Mouse (Mus musculus) hindbrain, embryonic 15.5 days (tissue): ENCODE measurements around the gene Gm49711. TPM values are rescaled to one million over a fixed set of nuclear protein-coding genes. Genes with fewer than 3 reads are reported as not detected.

Source experiments
- ATAC-seq: fragments of 200-750 bp; cut with Nextera tagmentation; 2 replicates; pipeline ENCODE4 v1.8.0; 2017; ENCODE audit warnings: low read depth, moderate number of reproducible peaks, moderate TSS enrichment; ENCODE audit not compliant: low FRiP score
- H3K27ac ChIP-seq: fragments of 300-500 bp; sonication (generic); replicated peaks from 2 replicates; pipeline ENCODE4 v1.5.1; 2015; ENCODE audit warnings: mild to moderate bottlenecking, inconsistent platforms
- H3K27me3 ChIP-seq: fragments of 300-500 bp; sonication (generic); 2 replicates; pipeline ENCODE4 v1.6.1; 2015; ENCODE audit warnings: control low read depth, inconsistent platforms
- H3K36me3 ChIP-seq: fragments of 300-500 bp; sonication (generic); 2 replicates; pipeline ENCODE4 v1.6.1; 2015; ENCODE audit warnings: control low read depth, inconsistent platforms
- H3K4me1 ChIP-seq: fragments of 300-500 bp; sonication (generic); replicated peaks from 2 replicates; pipeline ENCODE4 v1.6.1; 2015; ENCODE audit warnings: control low read depth, inconsistent platforms
- H3K4me2 ChIP-seq: fragments of 300-500 bp; sonication (generic); 2 replicates; pipeline ENCODE4 v1.6.1; 2015; ENCODE audit warnings: moderate library complexity, mild to moderate bottlenecking, inconsistent platforms
- H3K4me3 ChIP-seq: fragments of 300-500 bp; sonication (generic); 2 replicates; pipeline ENCODE4 v1.5.1; 2015; ENCODE audit warnings: mild to moderate bottlenecking, inconsistent platforms
- H3K9ac ChIP-seq: fragments of 300-500 bp; sonication (generic); 2 replicates; pipeline ENCODE4 v1.6.1; 2015; ENCODE audit warnings: inconsistent platforms
- H3K9me3 ChIP-seq: fragments of 300-500 bp; sonication (generic); 2 replicates; pipeline ENCODE4 v1.6.1; 2016; ENCODE audit warnings: control low read depth, inconsistent platforms
- WGBS: fragments of 180-500 bp; shearing (Covaris S2); methylation state at CpG from one replicate; pipeline ENCODE4 v1.1.7; 2015; 5-methylcytosine and 5-hydroxymethylcytosine counted together
- polyA plus RNA-seq: library from polyadenylated mRNA; unstranded; fragments of >200 nt; fragmentation: Nextera tagmentation; extraction: Ambion mirVana; gene quantifications from 2 replicates; pipeline ENCODE4 v1.2.1, GENCODE M21; 2015

The Gm49711 gene
- polyA plus RNA-seq, 1 experiment from 2014 or later, result 0.32 TPM

GRCm38 (mm10) chr16:92105631-92106030 lies 47.5 kb downstream of the Gm49711 start:
- ATAC-seq, result no peak
- Histone ChIP-seq H3K4me2 (no peak overlapping the region), H3K4me3 (no peak overlapping the region), H3K4me1 (0 out of 2 replicates have a peak, but pooled peaks cover 11% of the 10 kb centered on the region), H3K27ac (no peak overlapping the region), H3K9ac (no peak overlapping the region), H3K36me3 (no peaks in the 10 kb centered on the region), H3K27me3 (no peaks in the 10 kb centered on the region), H3K9me3 (no peaks in the 10 kb centered on the region)
- WGBS, result 83% methylated on average over 3 of the region's 3 CpGs

DNA sequence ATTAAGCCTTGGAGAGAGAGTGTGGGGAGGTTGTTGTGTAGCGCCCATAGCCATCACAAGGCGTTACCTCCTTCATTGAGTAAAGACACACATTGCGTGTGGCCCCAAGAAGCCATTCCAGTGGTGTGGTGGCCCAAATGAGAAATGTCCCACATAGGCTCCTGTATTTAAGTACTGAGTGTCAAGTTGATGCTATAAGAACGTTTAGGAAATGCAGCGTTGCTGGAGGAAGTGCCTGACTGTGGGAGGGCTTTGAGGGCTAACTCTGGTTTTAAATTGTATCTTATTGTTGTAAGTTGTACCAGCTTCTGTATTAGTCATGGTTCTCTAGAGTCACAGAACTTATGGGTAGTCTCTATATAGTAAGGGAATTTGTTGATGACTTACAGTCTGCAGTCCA lies 49.2 kb downstream of the Gm49711 start:
- Histone ChIP-seq H3K9me3 (no peaks in the 10 kb centered on the region), H3K27me3 (no peaks in the 10 kb centered on the region), H3K4me3 (no peak overlapping the region), H3K27ac (no peak overlapping the region), H3K36me3 (no peaks in the 10 kb centered on the region; the same call in 1 of the 2 replicates), H3K4me1 (0 out of 2 replicates have a peak, but pooled peaks cover 10% of the 10 kb centered on the region), H3K9ac (no peak overlapping the region), H3K4me2 (no peak overlapping the region)
- WGBS, result 92% methylated on average over 5 of the region's 5 CpGs
- no peak for ATAC-seq

DNA sequence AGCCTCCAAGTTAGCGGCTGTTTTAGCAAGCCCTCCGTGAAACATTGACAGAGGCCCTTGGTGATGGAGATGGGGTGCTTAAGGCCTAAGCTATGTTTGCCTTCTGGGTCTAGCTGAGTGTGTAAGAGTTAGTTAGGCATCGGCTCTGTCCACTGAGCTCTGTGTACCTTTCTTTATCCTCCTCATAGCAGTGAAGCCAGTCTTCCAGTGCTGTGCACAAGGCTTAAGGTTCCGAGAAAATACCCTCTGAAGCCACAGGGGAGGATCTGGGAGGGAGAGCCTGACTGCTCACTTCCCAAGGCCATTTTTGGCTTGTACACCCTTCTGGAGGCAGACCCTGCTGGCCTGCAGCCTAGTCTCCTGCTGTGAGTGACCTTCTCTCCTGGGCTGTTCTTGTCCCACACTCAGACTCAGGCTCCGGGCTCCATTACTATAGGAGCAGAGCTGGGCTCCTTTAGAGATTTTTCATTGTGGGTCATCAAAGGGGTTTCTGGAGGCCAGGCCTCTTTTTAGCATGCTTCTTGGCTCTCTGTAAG lies 56.7 kb downstream of the Gm49711 start:
- Histone ChIP-seq H3K27ac (peak overlapping the region; percentile 79), H3K4me3 (no peak overlapping the region), H3K4me2 (no peak overlapping the region), H3K9ac (no peak overlapping the region), H3K9me3 (no peaks in the 10 kb centered on the region), H3K27me3 (no peaks in the 10 kb centered on the region), H3K36me3 (peaks cover 7% of the 10 kb centered on the region), H3K4me1 (peaks cover 40% of the 10 kb centered on the region)
- 61% methylated on average over 5 of the region's 5 CpGs for WGBS
- 0 out of 2 replicates have a peak, but pooled peaks have one; percentile 24 for ATAC-seq

DNA sequence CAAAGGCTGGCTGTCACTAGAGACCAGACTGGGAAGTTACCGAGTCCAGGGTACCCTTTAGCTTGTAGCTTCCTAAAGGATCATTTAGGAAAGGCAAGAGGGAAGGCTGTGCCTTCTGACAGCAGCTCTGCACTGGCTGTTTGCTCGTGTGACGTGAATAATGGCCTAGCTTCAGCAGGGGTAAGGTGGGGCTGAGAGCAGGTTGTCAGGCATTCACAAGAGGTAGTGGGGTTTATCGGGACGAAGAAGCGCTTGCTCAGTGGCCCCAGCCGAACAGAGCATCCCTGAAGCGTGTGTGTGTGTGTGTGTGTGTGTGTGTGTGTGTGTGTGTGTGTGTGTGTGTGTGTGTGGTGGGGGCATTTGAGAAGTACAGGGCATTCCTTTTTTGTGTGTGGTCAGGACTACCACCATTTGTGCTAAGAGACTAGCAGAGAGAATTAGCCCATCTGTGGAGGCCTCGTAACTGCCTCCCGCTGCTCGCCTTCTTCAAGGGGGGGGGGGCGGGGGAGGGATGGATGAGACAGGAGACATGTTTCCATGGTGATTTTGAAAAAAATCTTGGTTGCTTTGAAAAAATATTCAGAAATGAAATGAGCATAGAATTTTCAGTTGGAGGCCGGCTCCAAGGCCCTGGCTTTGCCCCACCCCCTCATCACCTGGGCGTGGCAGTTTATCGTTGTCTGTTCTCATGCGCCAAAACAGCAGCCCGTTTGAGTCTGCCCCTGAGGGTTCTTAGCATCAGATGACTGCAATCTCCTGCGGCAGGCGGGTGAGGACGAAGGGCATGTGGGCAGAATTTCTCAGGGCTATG lies 57.7 kb downstream of the Gm49711 start:
- Histone ChIP-seq H3K4me2 (peak overlapping the region; percentile 25), H3K36me3 (peaks cover 7% of the 10 kb centered on the region), H3K4me3 (no peak overlapping the region), H3K27ac (peak overlapping the region; percentile 79), H3K9ac (no peak overlapping the region), H3K9me3 (no peaks in the 10 kb centered on the region), H3K27me3 (no peaks in the 10 kb centered on the region), H3K4me1 (peaks cover 40% of the 10 kb centered on the region)
- peak; percentile 65; the same call in 1 of the 2 replicates for ATAC-seq
- 14% methylated on average over 20 of the region's 20 CpGs for WGBS

- peak overlapping the region; percentile 79 for H3K27ac ChIP-seq
- peaks cover 5% of the 10 kb centered on the region for H3K36me3 ChIP-seq
Measured at GRCm38 (mm10) chr16:92117337-92118209, 59.5 kb downstream of the Gm49711 start.

GRCm38 (mm10) chr16:92119013-92119515 lies 60.9 kb downstream of the Gm49711 start:
- no peaks in the 10 kb centered on the region for H3K36me3 ChIP-seq
- no peak overlapping the region for H3K27ac ChIP-seq
- no peak for ATAC-seq
- H3K4me3 ChIP-seq, result no peak overlapping the region
- no peak overlapping the region for H3K4me2 ChIP-seq
- H3K9ac ChIP-seq, result no peak overlapping the region
- H3K27me3 ChIP-seq, result no peaks in the 10 kb centered on the region
- no peaks in the 10 kb centered on the region for H3K9me3 ChIP-seq
- 53% methylated on average over 13 of the region's 13 CpGs for WGBS
- H3K4me1 ChIP-seq, result peaks cover 38% of the 10 kb centered on the region

More at GRCm38 (mm10) chr16:92117337-92118209, 59.5 kb downstream of the Gm49711 start:
- no peak overlapping the region for H3K4me2 ChIP-seq
- WGBS, result 56% methylated on average over 9 of the region's 9 CpGs
- H3K4me3 ChIP-seq, result no peak overlapping the region
- H3K9me3 ChIP-seq, result no peaks in the 10 kb centered on the region
- ATAC-seq, result no peak
- H3K27me3 ChIP-seq, result no peaks in the 10 kb centered on the region
- no peak overlapping the region for H3K9ac ChIP-seq
- peaks cover 40% of the 10 kb centered on the region for H3K4me1 ChIP-seq

DNA sequence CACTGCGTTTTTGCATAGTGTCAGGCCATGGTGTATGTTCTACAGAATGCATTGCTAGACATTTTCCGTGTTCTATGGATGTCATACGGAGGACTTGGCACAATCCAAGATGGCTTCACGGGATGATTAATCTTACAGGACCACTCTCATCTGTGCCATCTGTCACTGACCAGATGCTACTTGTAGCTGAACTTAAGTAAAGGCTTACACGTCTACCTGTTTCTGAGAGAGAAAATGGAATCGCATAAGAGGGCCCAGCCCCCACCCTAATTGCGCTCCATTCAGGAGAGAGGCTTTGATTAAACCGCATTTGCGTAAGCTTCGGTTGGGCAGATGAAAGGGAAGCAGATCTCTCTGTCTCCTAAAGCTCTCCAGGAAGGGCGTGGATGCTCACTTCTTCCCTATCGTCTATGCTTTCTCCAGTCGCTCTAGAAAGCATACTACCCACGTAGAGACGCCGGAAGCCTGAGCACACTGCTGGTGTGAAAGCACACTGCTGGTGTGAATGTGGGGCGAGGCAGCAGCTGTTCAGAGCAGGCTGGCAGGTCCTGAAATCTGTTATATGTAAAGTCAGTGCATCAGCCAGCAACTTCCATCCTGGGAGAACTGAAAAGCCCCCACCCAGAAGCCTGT lies 62.9 kb downstream of the Gm49711 start:
- no peaks in the 10 kb centered on the region for H3K27me3 ChIP-seq
- 66% methylated on average over 17 of the region's 17 CpGs for WGBS
- H3K27ac ChIP-seq, result peak overlapping the region; percentile 52; the same call in 1 of the 2 replicates
- no peaks in the 10 kb centered on the region for H3K9me3 ChIP-seq
- no peak overlapping the region for H3K9ac ChIP-seq
- H3K4me1 ChIP-seq, result peaks cover 18% of the 10 kb centered on the region
- no peaks in the 10 kb centered on the region for H3K36me3 ChIP-seq
- no peak for ATAC-seq
- no peak overlapping the region for H3K4me3 ChIP-seq
- H3K4me2 ChIP-seq, result no peak overlapping the region

DNA sequence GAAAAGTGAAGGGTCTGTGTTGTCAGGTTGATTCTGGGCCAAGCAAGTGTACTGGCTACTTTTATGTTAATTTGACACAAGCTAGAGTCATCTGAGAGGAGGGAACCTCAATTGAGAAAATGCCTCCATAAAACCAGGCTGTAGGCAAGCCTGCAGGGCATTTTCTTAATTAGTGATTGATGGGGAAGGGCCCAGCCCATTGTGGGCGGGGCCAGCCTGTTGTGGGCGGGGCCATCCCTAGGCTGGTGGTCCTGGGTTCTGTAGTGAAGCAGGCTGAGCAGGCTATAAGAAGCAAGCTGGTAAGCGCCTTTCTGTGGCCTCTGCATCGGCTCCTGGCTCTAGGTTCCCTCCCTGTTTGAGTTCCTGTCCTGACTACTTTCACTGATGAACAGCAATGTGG lies 69.1 kb downstream of the Gm49711 start:
- no peaks in the 10 kb centered on the region for H3K27me3 ChIP-seq
- H3K9ac ChIP-seq, result no peak overlapping the region
- H3K27ac ChIP-seq, result no peak overlapping the region
- no peaks in the 10 kb centered on the region for H3K4me1 ChIP-seq
- no peaks in the 10 kb centered on the region for H3K36me3 ChIP-seq
- no peak overlapping the region for H3K4me2 ChIP-seq
- no peak for ATAC-seq
- no peak overlapping the region for H3K4me3 ChIP-seq
- no peaks in the 10 kb centered on the region for H3K9me3 ChIP-seq
- WGBS, result 55% methylated on average over 4 of the region's 4 CpGs

DNA sequence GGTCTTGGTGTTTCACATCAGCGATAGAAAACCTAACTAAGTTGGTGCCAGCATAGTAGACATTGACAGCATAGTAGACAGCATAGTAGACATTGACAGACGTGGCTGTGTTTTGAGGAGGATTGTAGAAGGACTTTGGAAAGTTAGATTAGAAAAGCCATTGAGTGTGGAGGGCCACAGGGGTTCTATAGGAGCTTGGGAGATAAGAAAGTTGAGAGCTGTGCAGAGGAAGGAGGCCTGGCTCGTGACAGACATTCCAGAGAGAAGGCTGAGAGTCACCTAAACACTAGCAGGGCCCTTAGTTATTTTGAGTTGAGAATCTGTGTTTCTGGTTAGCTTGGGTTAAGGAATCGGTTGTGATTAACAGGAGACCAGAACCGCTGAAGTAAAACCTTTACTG lies 69.5 kb downstream of the Gm49711 start:
- H3K27me3 ChIP-seq, result no peaks in the 10 kb centered on the region
- no peaks in the 10 kb centered on the region for H3K4me1 ChIP-seq
- 89% methylated on average over 5 of the region's 5 CpGs for WGBS
- no peak for ATAC-seq
- no peaks in the 10 kb centered on the region for H3K9me3 ChIP-seq
- no peak overlapping the region for H3K9ac ChIP-seq
- no peak overlapping the region for H3K4me2 ChIP-seq
- H3K27ac ChIP-seq, result no peak overlapping the region
- H3K36me3 ChIP-seq, result no peaks in the 10 kb centered on the region
- no peak overlapping the region for H3K4me3 ChIP-seq

GRCm38 (mm10) chr16:92129843-92130242 lies 71.7 kb downstream of the Gm49711 start:
- H3K27ac ChIP-seq, result no peak overlapping the region
- no peak overlapping the region for H3K9ac ChIP-seq
- H3K4me1 ChIP-seq, result 0 out of 2 replicates have a peak, but pooled peaks cover 2% of the 10 kb centered on the region

DNA sequence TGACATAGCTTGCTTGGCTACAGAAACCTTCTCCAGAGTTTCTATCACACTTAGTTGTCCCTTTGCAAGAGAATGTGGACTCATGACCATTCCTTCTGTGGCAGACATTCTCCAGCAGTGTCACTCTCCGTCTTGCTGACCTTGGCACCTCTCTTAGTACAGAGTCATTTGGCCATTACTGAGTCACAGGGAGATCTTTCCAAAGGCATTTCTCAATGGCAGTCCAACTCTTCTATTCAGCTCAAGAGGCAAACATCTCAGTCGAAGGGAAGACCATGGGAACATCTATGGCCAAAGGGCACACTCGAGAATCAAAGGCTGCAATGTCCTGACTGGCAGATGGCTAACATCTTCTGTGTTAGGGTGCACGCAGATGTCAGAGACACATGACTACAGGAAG lies 74.4 kb downstream of the Gm49711 start:
- Histone ChIP-seq H3K4me1 (0 out of 2 replicates have a peak, but pooled peaks cover 2% of the 10 kb centered on the region), H3K9ac (no peak overlapping the region), H3K9me3 (no peaks in the 10 kb centered on the region), H3K27ac (no peak overlapping the region), H3K4me3 (no peak overlapping the region), H3K36me3 (no peaks in the 10 kb centered on the region), H3K27me3 (no peaks in the 10 kb centered on the region), H3K4me2 (no peak overlapping the region)
- no peak for ATAC-seq
- WGBS, result 90% methylated on average over 4 of the region's 4 CpGs

More at GRCm38 (mm10) chr16:92129843-92130242, 71.7 kb downstream of the Gm49711 start:
- ATAC-seq, result no peak
- Histone ChIP-seq H3K36me3 (no peaks in the 10 kb centered on the region), H3K4me2 (no peak overlapping the region), H3K4me3 (no peak overlapping the region), H3K27me3 (no peaks in the 10 kb centered on the region), H3K9me3 (no peaks in the 10 kb centered on the region)
- 91% methylated on average over 8 of the region's 8 CpGs for WGBS
